Mouse (Mus musculus) heart, postnatal 0 days (tissue): ENCODE measurements around the gene Mamdc2. TPM values are rescaled to one million over a fixed set of nuclear protein-coding genes. Genes with fewer than 3 reads are reported as not detected.

Source experiments
- ATAC-seq: fragments of 200-750 bp; cut with Nextera tagmentation; 2 replicates; pipeline ENCODE4 v1.8.0; 2017; ENCODE audit warnings: low read depth, moderate number of reproducible peaks, moderate library complexity; ENCODE audit not compliant: insufficient read depth
- DNase-seq: peaks from one replicate; pipeline ENCODE4 v3.0.0-alpha.2; 2016; ENCODE audit warnings: low spot score
- H3K27ac ChIP-seq: fragments of 300-500 bp; sonication (generic); 2 replicates; pipeline ENCODE4 v1.5.1; 2014; ENCODE audit warnings: low read depth, mild to moderate bottlenecking
- H3K27me3 ChIP-seq: fragments of 300-500 bp; sonication (generic); 2 replicates; pipeline ENCODE4 v1.6.1; 2014; ENCODE audit warnings: low read length, mixed read lengths; ENCODE audit not compliant: control insufficient read depth, insufficient read depth
- H3K36me3 ChIP-seq: fragments of 300-500 bp; sonication (generic); replicated peaks from 2 replicates; pipeline ENCODE4 v1.6.1; 2014; ENCODE audit warnings: low read length, mixed read lengths; ENCODE audit not compliant: control insufficient read depth, insufficient read depth
- H3K4me1 ChIP-seq: fragments of 300-500 bp; sonication (generic); 2 replicates; pipeline ENCODE4 v1.6.1; 2014; ENCODE audit warnings: antibody characterized with exemption; ENCODE audit not compliant: control insufficient read depth, insufficient read depth
- H3K4me2 ChIP-seq: fragments of 300-500 bp; sonication (generic); 2 replicates; pipeline ENCODE4 v1.6.1; 2014; ENCODE audit warnings: low read depth, mild to moderate bottlenecking, low read length, moderate library complexity
- H3K4me3 ChIP-seq: fragments of 300-500 bp; sonication (generic); 2 replicates; pipeline ENCODE4 v1.5.1; 2014; ENCODE audit warnings: low read depth, low read length
- H3K9ac ChIP-seq: fragments of 300-500 bp; sonication (generic); replicated peaks from 2 replicates; pipeline ENCODE4 v1.6.1; 2014; ENCODE audit warnings: low read depth, low read length, mixed read lengths
- H3K9me3 ChIP-seq: fragments of 300-500 bp; sonication (generic); replicated peaks from 2 replicates; pipeline ENCODE4 v1.6.1; 2016; ENCODE audit warnings: low read length; ENCODE audit not compliant: control insufficient read depth
- CTCF ChIP-seq: IDR thresholded peaks from 2 replicates; pipeline ENCODE4 v1.5.1; 2016; ENCODE audit warnings: antibody characterized with exemption, control low read depth, low read depth
- EP300 ChIP-seq: IDR thresholded peaks from 2 replicates; pipeline ENCODE4 v1.6.1; 2016; ENCODE audit warnings: antibody characterized with exemption, low read depth
- WGBS: fragments of 180-500 bp; shearing (Covaris S2); extraction: QIAGEN DNeasy Blood & Tissue Kit; methylation state at CpG from one replicate; pipeline ENCODE4 v1.1.7; 2014; 5-methylcytosine and 5-hydroxymethylcytosine counted together
- polyA plus RNA-seq: library from polyadenylated mRNA; unstranded; fragments of >200 nt; fragmentation: Nextera tagmentation; extraction: Ambion mirVana; gene quantifications from 2 replicates; pipeline ENCODE4 v1.2.1, GENCODE M21; 2015
- total RNA-seq: library from RNA; depleted of rRNA; stranded (reverse); fragments of >200 nt; gene quantifications from 2 replicates; pipeline ENCODE4 v1.2.3, GENCODE M21; 2014; ENCODE audit warnings: low replicate concordance

Gene Mamdc2
- total and polyA plus RNA-seq, 2 experiments from 2014 or later: 1.1 to 2.8 TPM

GRCm38 (mm10) chr19:23388862-23389272, 59.4 kb downstream of the Mamdc2 start:
- Histone ChIP-seq H3K27me3 (no peaks in the 10 kb centered on the region), H3K36me3 (no peaks in the 10 kb centered on the region), H3K4me1 (no peaks in the 10 kb centered on the region), H3K27ac (0 out of 2 replicates have a peak overlapping the region, but pooled peaks have one; percentile 15), H3K4me3 (no peak overlapping the region), H3K9ac (no peak overlapping the region), H3K9me3 (no peaks in the 10 kb centered on the region), H3K4me2 (no peak overlapping the region)
- no peak for ATAC-seq
- DNase-seq: no peak
- TF ChIP-seq EP300: no peak
- no peak for TF ChIP-seq CTCF
- WGBS: 79% methylated on average over 4 of the region's 4 CpGs

GRCm38 (mm10) chr19:23388083-23388861, 60.0 kb downstream of the Mamdc2 start:
- TF ChIP-seq EP300 (no peak), CTCF (no peak)
- Histone ChIP-seq H3K27me3 (no peaks in the 10 kb centered on the region), H3K4me2 (no peak overlapping the region), H3K4me1 (no peaks in the 10 kb centered on the region), H3K36me3 (no peaks in the 10 kb centered on the region), H3K9me3 (no peaks in the 10 kb centered on the region), H3K9ac (no peak overlapping the region), H3K4me3 (no peak overlapping the region), H3K27ac (0 out of 2 replicates have a peak overlapping the region, but pooled peaks have one; percentile 15)
- ATAC-seq: 0 out of 2 replicates have a peak, but pooled peaks have one; percentile 30
- 24% methylated on average over 7 of the region's 7 CpGs for WGBS
- DNase-seq: peak; percentile 12

- no peak for TF ChIP-seq CTCF
- no peak for TF ChIP-seq EP300
- Histone ChIP-seq H3K4me3 (no peak overlapping the region), H3K9ac (no peak overlapping the region), H3K36me3 (no peaks in the 10 kb centered on the region), H3K4me2 (no peak overlapping the region), H3K4me1 (no peaks in the 10 kb centered on the region), H3K9me3 (no peaks in the 10 kb centered on the region), H3K27ac (no peak overlapping the region), H3K27me3 (no peaks in the 10 kb centered on the region)
- WGBS: 88% methylated on average over 2 of the region's 2 CpGs
- no peak for DNase-seq
- ATAC-seq: no peak
Observed at GRCm38 (mm10) chr19:23382396-23382795, 65.8 kb downstream of the Mamdc2 start.

GRCm38 (mm10) chr19:23380968-23381367, 67.3 kb downstream of the Mamdc2 start:
- no peaks in the 10 kb centered on the region for H3K36me3 ChIP-seq
- WGBS: 89% methylated on average over 4 of the region's 4 CpGs
- ATAC-seq: no peak
- H3K9ac ChIP-seq: no peak overlapping the region
- no peak overlapping the region for H3K27ac ChIP-seq
- no peak for DNase-seq
- H3K4me2 ChIP-seq: no peak overlapping the region
- TF ChIP-seq EP300: no peak
- TF ChIP-seq CTCF: no peak
- no peaks in the 10 kb centered on the region for H3K9me3 ChIP-seq
- no peak overlapping the region for H3K4me3 ChIP-seq
- H3K27me3 ChIP-seq: no peaks in the 10 kb centered on the region
- H3K4me1 ChIP-seq: no peaks in the 10 kb centered on the region

GRCm38 (mm10) chr19:23379752-23380504, 68.3 kb downstream of the Mamdc2 start:
- TF ChIP-seq EP300 (no peak), CTCF (no peak)
- Histone ChIP-seq H3K4me2 (no peak overlapping the region), H3K4me3 (no peak overlapping the region), H3K4me1 (no peaks in the 10 kb centered on the region), H3K27me3 (no peaks in the 10 kb centered on the region), H3K9ac (no peak overlapping the region), H3K36me3 (no peaks in the 10 kb centered on the region), H3K27ac (no peak overlapping the region), H3K9me3 (no peaks in the 10 kb centered on the region)
- 66% methylated on average over 8 of the region's 8 CpGs for WGBS
- no peak for ATAC-seq
- DNase-seq: no peak
